Mouse (Mus musculus): ENCODE measurements at regions not wholly inside any gene's neighbourhood (a gene's known extent, or its start where the extent isn't known, plus 50 kb on each side); places are given as distances from the start of the nearest gene placed in this dataset.

DNA sequence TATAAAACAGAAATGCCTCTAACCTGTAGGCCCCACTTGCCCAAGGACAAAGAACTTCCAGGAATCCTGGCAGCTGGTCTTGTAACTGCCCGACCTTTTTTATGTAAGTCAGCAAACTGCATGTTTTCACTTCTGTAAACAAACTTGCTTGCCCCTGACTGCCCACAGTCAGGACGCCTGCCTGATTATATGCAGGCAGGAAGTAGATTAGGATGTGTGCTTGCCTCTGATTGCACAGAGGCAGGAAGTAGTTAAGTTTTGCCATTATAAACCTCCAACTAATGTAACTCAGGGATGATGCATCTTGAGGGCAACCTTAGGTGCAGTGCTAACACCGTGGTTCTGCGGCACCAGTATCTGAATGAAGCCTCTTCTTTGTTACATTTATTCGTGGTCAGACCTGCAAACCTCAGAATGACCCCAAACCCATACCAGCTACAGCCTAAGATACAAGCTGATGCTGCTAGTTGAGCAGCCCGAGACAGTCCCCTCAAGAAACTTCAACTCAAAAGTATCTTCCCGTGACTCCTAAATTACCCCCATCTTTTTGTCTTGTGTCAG, 114.8 kb downstream of the Rpap3 start:
- H3K27me3 ChIP-seq (replicated peaks) = no peaks in the 10 kb centered on the region
- no peaks in the 10 kb centered on the region for H3K79me2 ChIP-seq (replicated peaks; ENCODE audit: control insufficient read depth, extremely low read depth, insufficient read depth, poor library complexity, severe bottlenecking)
- TF ChIP-seq ELF1 (IDR thresholded peaks at IDR 0.05; ENCODE audit: low read depth, low read length) = 0 out of 2 replicates have a peak, but pooled peaks have one; percentile 23
- TF ChIP-seq TCF12 (IDR thresholded peaks at IDR 0.05; ENCODE audit: low read depth, low read length) = no peak
- H3K36me3 ChIP-seq (replicated peaks in 1 of 2; ENCODE audit: control insufficient read depth in 1 of 2, insufficient read depth in 1 of 2, low read length in 1 of 2) = no peaks in the 10 kb centered on the region
- dilution Hi-C loops (cut with MboI; ENCODE audit: extremely low pct_ligation_motif_present, extremely low pct_unique_long_range_greater_than_20kb, low sequenced_read_pairs) (no loop called here), in situ Hi-C loops (cut with MboI; ENCODE audit: low pct_ligation_motif_present, low pct_unique_long_range_greater_than_20kb, low sequenced_read_pairs) (loop anchor here (25.0 kb wide), 1 partner anchor 1346 kb away; the partner anchor contains the start of gene Tuba1b)
- H3K9me3 ChIP-seq (replicated peaks; ENCODE audit: low read length) = no peaks in the 10 kb centered on the region
- DNase-seq (ENCODE audit: extremely low read depth) = no peak
- no peak overlapping the region for H3K4me2 ChIP-seq (ENCODE audit: insufficient read depth, low read depth, poor library complexity, severe bottlenecking)
- H3K9ac ChIP-seq (ENCODE audit: insufficient read depth, low read depth) = no peak overlapping the region
- H3K27ac ChIP-seq (ENCODE audit: insufficient read depth, low read depth) = no peak overlapping the region
- H3K4me3 ChIP-seq (replicated peaks in 1 of 3; ENCODE audit: low read depth in 2 of 3, low read length in 2 of 3, poor library complexity in 1 of 3) = no peak overlapping the region
- H3K4me1 ChIP-seq (ENCODE audit: control insufficient read depth in 1 of 2, insufficient read depth in 2 of 2) = peaks cover 17 to 26% of the 10 kb centered on the region in 2 experiments

DNA sequence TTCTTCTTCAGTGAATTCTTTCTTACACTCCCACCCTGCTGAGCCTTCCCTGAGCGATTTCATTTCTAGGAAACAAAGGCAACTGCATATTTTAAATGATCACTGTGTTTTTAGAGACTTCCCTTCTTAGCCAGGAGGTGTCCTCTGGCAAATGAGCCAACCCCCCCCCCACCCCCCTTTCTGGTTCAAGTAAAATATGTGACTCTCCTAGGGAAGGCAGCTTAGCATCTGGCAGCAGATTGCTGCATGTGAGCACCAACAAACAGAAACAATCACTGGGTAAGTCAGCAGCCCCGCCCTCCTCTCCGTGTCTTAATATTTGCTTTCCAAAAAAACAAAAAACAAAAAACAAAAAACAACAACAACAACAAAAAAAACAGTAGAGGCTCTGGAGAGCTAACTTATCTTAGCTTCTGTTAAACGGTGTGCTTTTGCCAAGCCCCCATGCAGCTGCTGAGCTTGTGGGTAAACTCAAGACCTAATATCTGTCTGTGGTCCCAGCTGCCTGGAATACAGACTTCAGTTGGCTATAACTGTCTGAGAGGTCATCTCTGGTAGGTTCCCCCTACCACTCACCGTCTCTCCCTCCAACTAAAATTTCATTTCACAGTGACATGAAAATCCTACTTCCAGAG, 117.9 kb downstream of the Rpap3 start:
- Histone ChIP-seq H3K4me3 (replicated peaks in 1 of 3; ENCODE audit: low read depth in 2 of 3, low read length in 2 of 3, poor library complexity in 1 of 3) (no peak overlapping the region), H3K9me3 (replicated peaks; ENCODE audit: low read length) (peaks cover 4% of the 10 kb centered on the region), H3K36me3 (replicated peaks in 1 of 2; ENCODE audit: control insufficient read depth in 1 of 2, insufficient read depth in 1 of 2, low read length in 1 of 2) (no peaks in the 10 kb centered on the region), H3K4me2 (ENCODE audit: insufficient read depth, low read depth, poor library complexity, severe bottlenecking) (no peak overlapping the region), H3K79me2 (replicated peaks; ENCODE audit: control insufficient read depth, extremely low read depth, insufficient read depth, poor library complexity, severe bottlenecking) (no peaks in the 10 kb centered on the region), H3K4me1 (ENCODE audit: control insufficient read depth in 1 of 2, insufficient read depth in 2 of 2) (peaks cover 3 to 8% of the 10 kb centered on the region in 2 experiments; a peak in 3 of 4 replicates), H3K27ac (ENCODE audit: insufficient read depth, low read depth) (no peak overlapping the region), H3K27me3 (replicated peaks) (no peaks in the 10 kb centered on the region), H3K9ac (ENCODE audit: insufficient read depth, low read depth) (no peak overlapping the region)
- DNase-seq (ENCODE audit: extremely low read depth) = no peak
- no peak for TF ChIP-seq CHD1 (IDR thresholded peaks at IDR 0.05; ENCODE audit: low read depth, low read length)
- no peak for TF ChIP-seq KAT2A (IDR thresholded peaks at IDR 0.05; ENCODE audit: insufficient replicate concordance, low read length)
- no peak for TF ChIP-seq RAD21 (IDR thresholded peaks at IDR 0.05; ENCODE audit: low read depth, low read length)
- dilution Hi-C loops (cut with MboI; ENCODE audit: extremely low pct_ligation_motif_present, extremely low pct_unique_long_range_greater_than_20kb, low sequenced_read_pairs) = no loop called here
- in situ Hi-C loops (cut with MboI; ENCODE audit: low pct_ligation_motif_present, low pct_unique_long_range_greater_than_20kb, low sequenced_read_pairs) = loop anchor here (25.0 kb wide), 1 partner anchor 1350 kb away; the partner anchor contains the start of gene Tuba1b

DNA sequence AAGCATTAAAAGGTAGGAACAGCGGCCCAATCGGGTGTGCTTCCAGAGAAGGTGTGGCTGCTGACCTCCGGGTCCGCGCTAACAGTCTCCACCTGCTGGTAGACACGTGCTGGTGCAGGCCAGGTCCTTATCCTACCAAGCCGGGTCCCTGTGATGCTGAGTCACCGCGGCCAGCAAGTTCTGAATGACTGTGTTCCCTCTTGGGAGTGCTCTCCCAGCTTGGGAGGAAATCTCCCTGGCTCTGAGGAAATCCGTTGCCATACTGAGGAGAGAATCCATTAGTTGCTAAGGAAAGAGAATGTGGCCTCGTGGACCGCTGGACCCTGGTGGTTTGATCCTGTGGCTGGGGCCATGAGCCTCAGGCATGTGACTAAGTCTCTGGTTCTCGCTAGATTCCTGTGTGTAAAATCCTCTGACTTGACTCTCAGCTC, 123.9 kb downstream of the Rpap3 start:
- Histone ChIP-seq H3K27me3 (replicated peaks) (no peaks in the 10 kb centered on the region), H3K36me3 (replicated peaks in 1 of 2; ENCODE audit: control insufficient read depth in 1 of 2, insufficient read depth in 1 of 2, low read length in 1 of 2) (no peaks in the 10 kb centered on the region), H3K9ac (ENCODE audit: insufficient read depth, low read depth) (no peak overlapping the region), H3K4me2 (ENCODE audit: insufficient read depth, low read depth, poor library complexity, severe bottlenecking) (peak overlapping the region; percentile 53), H3K79me2 (replicated peaks; ENCODE audit: control insufficient read depth, extremely low read depth, insufficient read depth, poor library complexity, severe bottlenecking) (no peaks in the 10 kb centered on the region), H3K27ac (ENCODE audit: insufficient read depth, low read depth) (no peak overlapping the region), H3K4me1 (ENCODE audit: control insufficient read depth in 1 of 2, insufficient read depth in 2 of 2) (peaks cover 5 to 37% of the 10 kb centered on the region in 2 experiments; a peak in 2 of 4 replicates), H3K9me3 (replicated peaks; ENCODE audit: low read length) (peaks cover 4% of the 10 kb centered on the region), H3K4me3 (replicated peaks in 1 of 3; ENCODE audit: low read depth in 2 of 3, low read length in 2 of 3, poor library complexity in 1 of 3) (peak overlapping the region in 1 of 3 experiments; percentile 21)
- dilution Hi-C loops (cut with MboI; ENCODE audit: extremely low pct_ligation_motif_present, extremely low pct_unique_long_range_greater_than_20kb, low sequenced_read_pairs) = no loop called here
- DNase-seq (ENCODE audit: extremely low read depth) = peak; percentile 93
- in situ Hi-C loops (cut with MboI; ENCODE audit: low pct_ligation_motif_present, low pct_unique_long_range_greater_than_20kb, low sequenced_read_pairs) = loop anchor here (25.0 kb wide), 1 partner anchor 1356 kb away; the partner anchor contains the start of gene Tuba1b
- no peak for TF ChIP-seq PAX5 (IDR thresholded peaks at IDR 0.05; ENCODE audit: low read length)
- TF ChIP-seq KAT2A (IDR thresholded peaks at IDR 0.05; ENCODE audit: insufficient replicate concordance, low read length) = no peak
- TF ChIP-seq UBTF (IDR thresholded peaks at IDR 0.05; ENCODE audit: low read depth, low read length) = no peak
- peak; percentile 70; the same call in 1 of the 2 replicates for TF ChIP-seq MEF2A (IDR thresholded peaks at IDR 0.05; ENCODE audit: borderline replicate concordance, low read depth, low read length)
- no peak for TF ChIP-seq ZNF384 (IDR thresholded peaks at IDR 0.05; ENCODE audit: low read depth, low read length)
- peak; percentile 37; the same call in 1 of the 2 replicates for TF ChIP-seq POLR2A (IDR thresholded peaks at IDR 0.05; ENCODE audit: low read depth, low read length)
- no peak for TF ChIP-seq ZKSCAN1 (IDR thresholded peaks at IDR 0.05; ENCODE audit: borderline replicate concordance, low read depth, low read length)
- TF ChIP-seq ZC3H11A (IDR thresholded peaks at IDR 0.05; ENCODE audit: low read depth, low read length) = 0 out of 2 replicates have a peak, but pooled peaks have one; percentile 10
- peak; percentile 27 for TF ChIP-seq HCFC1 (IDR thresholded peaks at IDR 0.05; ENCODE audit: low read depth, low read length)
- peak; percentile 74 for TF ChIP-seq NELFE (IDR thresholded peaks at IDR 0.05; ENCODE audit: low read depth, low read length)
- no peak for TF ChIP-seq ZMIZ1 (IDR thresholded peaks at IDR 0.05; ENCODE audit: low read depth, low read length)
- TF ChIP-seq MAX (IDR thresholded peaks at IDR 0.05; ENCODE audit: low read length) = peak; percentile 96
- TF ChIP-seq USF1 (IDR thresholded peaks at IDR 0.05; ENCODE audit: low read depth, low read length) = peak; percentile 10; the same call in 1 of the 2 replicates
- peak; percentile 46 for TF ChIP-seq TCF12 (IDR thresholded peaks at IDR 0.05; ENCODE audit: low read depth, low read length)
- no peak; the same call in 1 of the 2 replicates for TF ChIP-seq JUN (IDR thresholded peaks at IDR 0.05; ENCODE audit: insufficient read depth, low read depth, low read length)
- peak; percentile 66 for TF ChIP-seq IRF4 (IDR thresholded peaks at IDR 0.05; ENCODE audit: low read depth, low read length)
- no peak for TF ChIP-seq USF2 (conservative IDR thresholded peaks at IDR 0.05; ENCODE audit: low read depth, low read length)
- no peak for TF ChIP-seq E2F4 (IDR thresholded peaks at IDR 0.05; ENCODE audit: insufficient replicate concordance, low read depth, low read length)
- TF ChIP-seq RAD21 (IDR thresholded peaks at IDR 0.05; ENCODE audit: low read depth, low read length) = peak; percentile 75
- TF ChIP-seq MAZ (IDR thresholded peaks at IDR 0.05; ENCODE audit: low read depth, low read length) = peak; percentile 72
- TF ChIP-seq ELF1 (IDR thresholded peaks at IDR 0.05; ENCODE audit: low read depth, low read length) = peak; percentile 57
